In the genomic region with DNA sequence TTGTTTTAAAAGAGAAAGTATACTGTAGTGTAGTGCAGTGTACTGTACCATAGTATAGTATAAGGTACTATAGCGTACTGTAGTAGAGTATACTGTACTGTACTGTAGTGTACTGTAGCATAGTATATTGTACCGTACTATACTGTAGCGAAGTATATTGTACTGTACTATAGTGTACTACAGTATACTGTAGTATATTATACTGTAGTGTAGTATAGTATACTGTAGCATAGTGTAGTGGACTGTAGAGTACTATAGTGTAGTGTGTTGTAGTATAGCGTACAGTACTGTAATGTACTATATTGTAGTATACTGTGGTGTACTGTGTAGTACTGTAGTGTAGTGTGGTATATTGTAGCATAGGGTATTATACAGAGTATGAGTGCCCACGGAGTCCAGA, we compare ENCODE assay signal across 30 mouse cellular contexts. TPM values are rescaled to one million over a fixed set of nuclear protein-coding genes. Genes with fewer than 3 reads are reported as not detected.
DNase-seq lines count a peak whose midpoint lies in the region; ATAC-seq and TF ChIP-seq lines count a peak whose summit lies in the region.
"Had no signal": no experiment of that assay in that cellular context is flagged by ENCODE, and none has a peak within 500 bp of the region (broad histone marks: within the 10 kb centered on the region; RNA-seq: fewer than 3 reads in every experiment).

No protein-coding gene starts in this region.

- H3K27ac ChIP-seq in forebrain, postnatal 0 days (ENCODE audit: low read depth, low read length) = no peak overlapping the region
- no peak overlapping the region for H3K27ac ChIP-seq in forebrain, embryonic 10.5 days
- no peak overlapping the region for H3K27ac ChIP-seq in midbrain, embryonic 15.5 days
- H3K27ac ChIP-seq in midbrain, embryonic 14.5 days (replicated peaks; ENCODE audit: low read depth, low read length) = no peak overlapping the region
- H3K27ac ChIP-seq in midbrain, postnatal 0 days (ENCODE audit: low read depth, low read length) = no peak overlapping the region
- H3K27ac ChIP-seq: gastrocnemius, adult 2 months; kidney, embryonic 15.5 days; layer of hippocampus, adult 2 months; left cerebral cortex, adult 2 months; limb, embryonic 12.5 days; liver, embryonic 15.5 days; midbrain, embryonic 12.5 days; stomach, embryonic 15.5 days had no signal

- 97% methylated on average over 5 of the region's 5 CpGs for WGBS in forebrain, postnatal 0 days
- 93% methylated on average over 5 of the region's 5 CpGs for WGBS in forebrain, embryonic 10.5 days
- WGBS in midbrain, embryonic 15.5 days = 96% methylated on average over 5 of the region's 5 CpGs
- WGBS in midbrain, embryonic 14.5 days = 93% methylated on average over 5 of the region's 5 CpGs
- 97% methylated on average over 5 of the region's 5 CpGs for WGBS in midbrain, postnatal 0 days

- DNase-seq in forebrain, postnatal 0 days = no peak
- DNase-seq in forebrain, embryonic 10.5 days (ENCODE audit: extremely low spot score, low spot score) = no peak
- DNase-seq in midbrain, embryonic 14.5 days = no peak
- DNase-seq in midbrain, postnatal 0 days (ENCODE audit: low spot score) = no peak
- no peak for DNase-seq in c-Kit-positive CD71-positive TER-119-positive erythroid progenitor cells, embryonic 14.5 days (ENCODE audit: low spot score)
- DNase-seq: adrenal gland, adult 2 months; adrenal gland, postnatal 36 days; cerebellum, adult 2 months; cerebellum, postnatal 14 days; gastrocnemius, adult 2 months; gastrocnemius, postnatal 36 days; heart, adult 18-20 months; heart, postnatal 4 days; kidney, adult 18-20 months; kidney, postnatal 36 days; lung, embryonic 14.5 days; right cerebral cortex, postnatal 25 days had no signal

- no peak for TF ChIP-seq CTCF in forebrain, postnatal 0 days (IDR thresholded peaks at IDR 0.05; ENCODE audit: low read depth)
- no peak for TF ChIP-seq CTCF in midbrain, postnatal 0 days (IDR thresholded peaks at IDR 0.05)

- H3K9ac ChIP-seq in forebrain, postnatal 0 days = no peak overlapping the region
- no peak overlapping the region for H3K9ac ChIP-seq in midbrain, embryonic 15.5 days
- no peak overlapping the region for H3K9ac ChIP-seq in midbrain, embryonic 14.5 days (replicated peaks; ENCODE audit: low read length)
- H3K9ac ChIP-seq in midbrain, postnatal 0 days (replicated peaks; ENCODE audit: low read length, poor library complexity, severe bottlenecking) = no peak overlapping the region
- H3K9ac ChIP-seq: kidney, embryonic 15.5 days; limb, embryonic 12.5 days; liver, embryonic 15.5 days; lung, embryonic 14.5 days; midbrain, embryonic 12.5 days; stomach, embryonic 15.5 days had no signal

- peak; percentile 73 for ATAC-seq in forebrain, postnatal 0 days
- ATAC-seq in midbrain, embryonic 15.5 days (replicated peaks) = peak; percentile 67
- no peak for ATAC-seq in midbrain, embryonic 14.5 days (ENCODE audit: low FRiP score, low TSS enrichment)
- ATAC-seq in midbrain, postnatal 0 days (ENCODE audit: low FRiP score) = peak; percentile 76
- ATAC-seq: activated CD4-positive, CD25-positive, alpha-beta regulatory T cell, adult 4 months had no signal

- H3K4me2 ChIP-seq in forebrain, postnatal 0 days (ENCODE audit: low read depth) = no peak overlapping the region
- H3K4me2 ChIP-seq in midbrain, embryonic 15.5 days = no peak overlapping the region
- H3K4me2 ChIP-seq in midbrain, embryonic 14.5 days (ENCODE audit: low read length) = no peak overlapping the region
- no peak overlapping the region for H3K4me2 ChIP-seq in midbrain, postnatal 0 days (ENCODE audit: low read depth, low read length, poor library complexity, severe bottlenecking)
- H3K4me2 ChIP-seq: heart, embryonic 11.5 days; kidney, embryonic 15.5 days; limb, embryonic 12.5 days; liver, embryonic 15.5 days; lung, embryonic 14.5 days; midbrain, embryonic 12.5 days; stomach, embryonic 15.5 days had no signal

- H3K36me3 ChIP-seq in forebrain, postnatal 0 days (ENCODE audit: insufficient read depth) = no peaks in the 10 kb centered on the region
- 0 out of 2 replicates have a peak, but pooled peaks cover 2% of the 10 kb centered on the region for H3K36me3 ChIP-seq in forebrain, embryonic 10.5 days (replicated peaks)
- H3K36me3 ChIP-seq in midbrain, embryonic 15.5 days (replicated peaks) = no peaks in the 10 kb centered on the region
- no peaks in the 10 kb centered on the region for H3K36me3 ChIP-seq in midbrain, embryonic 14.5 days (ENCODE audit: control insufficient read depth, insufficient read depth, low read length)
- peaks cover 2% of the 10 kb centered on the region; the same call in 1 of the 2 replicates for H3K36me3 ChIP-seq in midbrain, postnatal 0 days (ENCODE audit: insufficient read depth, low read length)
- H3K36me3 ChIP-seq: kidney, embryonic 15.5 days; limb, embryonic 12.5 days; liver, embryonic 15.5 days; midbrain, embryonic 12.5 days; stomach, embryonic 15.5 days had no signal

- peaks cover 4% of the 10 kb centered on the region; the same call in 1 of the 2 replicates for H3K4me1 ChIP-seq in forebrain, postnatal 0 days (ENCODE audit: insufficient read depth)
- H3K4me1 ChIP-seq in forebrain, embryonic 10.5 days = no peaks in the 10 kb centered on the region
- peaks cover 10% of the 10 kb centered on the region; the same call in 1 of the 2 replicates for H3K4me1 ChIP-seq in midbrain, embryonic 15.5 days
- no peaks in the 10 kb centered on the region for H3K4me1 ChIP-seq in midbrain, embryonic 14.5 days (ENCODE audit: control insufficient read depth, insufficient read depth, low read length)
- H3K4me1 ChIP-seq in midbrain, postnatal 0 days (ENCODE audit: insufficient read depth, low read length) = 0 out of 2 replicates have a peak, but pooled peaks cover 2% of the 10 kb centered on the region
- H3K4me1 ChIP-seq: kidney, embryonic 15.5 days; midbrain, embryonic 12.5 days; stomach, embryonic 15.5 days had no signal

- no peaks in the 10 kb centered on the region for H3K9me3 ChIP-seq in forebrain, postnatal 0 days (ENCODE audit: low read length)
- H3K9me3 ChIP-seq in forebrain, embryonic 10.5 days = no peaks in the 10 kb centered on the region
- no peaks in the 10 kb centered on the region for H3K9me3 ChIP-seq in midbrain, embryonic 15.5 days
- H3K9me3 ChIP-seq in midbrain, embryonic 14.5 days (ENCODE audit: control insufficient read depth, low read length) = no peaks in the 10 kb centered on the region
- no peaks in the 10 kb centered on the region for H3K9me3 ChIP-seq in midbrain, postnatal 0 days (ENCODE audit: low read length)
- H3K9me3 ChIP-seq: kidney, embryonic 15.5 days; limb, embryonic 12.5 days; liver, embryonic 15.5 days; midbrain, embryonic 12.5 days; stomach, embryonic 15.5 days had no signal

- H3K27me3 ChIP-seq in forebrain, postnatal 0 days (ENCODE audit: insufficient read depth, low read length) = no peaks in the 10 kb centered on the region
- H3K27me3 ChIP-seq in forebrain, embryonic 10.5 days (ENCODE audit: poor library complexity, severe bottlenecking) = no peaks in the 10 kb centered on the region
- H3K27me3 ChIP-seq in midbrain, embryonic 15.5 days (replicated peaks) = no peaks in the 10 kb centered on the region
- no peaks in the 10 kb centered on the region for H3K27me3 ChIP-seq in midbrain, embryonic 14.5 days (ENCODE audit: control insufficient read depth, insufficient read depth, low read length)
- H3K27me3 ChIP-seq in midbrain, postnatal 0 days (ENCODE audit: insufficient read depth, low read length) = no peaks in the 10 kb centered on the region
- H3K27me3 ChIP-seq: CH12.LX; kidney, embryonic 15.5 days; limb, embryonic 12.5 days; liver, embryonic 15.5 days; midbrain, embryonic 12.5 days; stomach, embryonic 15.5 days had no signal

- H3K4me3 ChIP-seq in forebrain, postnatal 0 days (ENCODE audit: low read depth, low read length) = no peak overlapping the region
- no peak overlapping the region for H3K4me3 ChIP-seq in forebrain, embryonic 10.5 days
- H3K4me3 ChIP-seq in midbrain, embryonic 15.5 days = no peak overlapping the region
- H3K4me3 ChIP-seq in midbrain, embryonic 14.5 days (replicated peaks; ENCODE audit: low read depth, low read length) = no peak overlapping the region
- H3K4me3 ChIP-seq in midbrain, postnatal 0 days (ENCODE audit: low read depth, low read length) = no peak overlapping the region
- H3K4me3 ChIP-seq: gastrocnemius, adult 2 months; kidney, embryonic 15.5 days; layer of hippocampus, adult 2 months; left cerebral cortex, adult 2 months; limb, embryonic 12.5 days; liver, embryonic 15.5 days; midbrain, embryonic 12.5 days; myocyte; stomach, embryonic 15.5 days had no signal

RNA-seq across cellular contexts. Expression of a gene that starts 9.1 kb away (rescaled TPM):
- 319 and 402 TPM in 2 replicates for total RNA-seq in forebrain, postnatal 0 days (2014; rRNA removed)
- 187 and 243 TPM in 2 replicates for polyA plus RNA-seq in forebrain, postnatal 0 days (2015; fragmentation: Nextera tagmentation; extraction: Ambion mirVana)
- 21.4 and 21.9 TPM in 2 replicates for polyA plus RNA-seq in forebrain, embryonic 10.5 days (2016; fragmentation: Nextera tagmentation; extraction: Ambion mirVana)
- 303 and 331 TPM in 2 replicates for polyA plus RNA-seq in midbrain, embryonic 15.5 days (2015; fragmentation: Nextera tagmentation; extraction: Ambion mirVana)
- 228 and 298 TPM in 2 replicates for polyA plus RNA-seq in midbrain, embryonic 14.5 days (2014; fragmentation: Nextera tagmentation; extraction: Ambion mirVana)
- total RNA-seq in midbrain, postnatal 0 days (2014; rRNA removed) = 404 and 467 TPM in 2 replicates
- polyA plus RNA-seq in midbrain, postnatal 0 days (2015; fragmentation: Nextera tagmentation; extraction: Ambion mirVana) = 274 and 275 TPM in 2 replicates
- total RNA-seq: neutrophil, adult 5-6 weeks had no signal
